Mouse (Mus musculus): Measurements from ENCODE around the gene Fbxo41.

DNA sequence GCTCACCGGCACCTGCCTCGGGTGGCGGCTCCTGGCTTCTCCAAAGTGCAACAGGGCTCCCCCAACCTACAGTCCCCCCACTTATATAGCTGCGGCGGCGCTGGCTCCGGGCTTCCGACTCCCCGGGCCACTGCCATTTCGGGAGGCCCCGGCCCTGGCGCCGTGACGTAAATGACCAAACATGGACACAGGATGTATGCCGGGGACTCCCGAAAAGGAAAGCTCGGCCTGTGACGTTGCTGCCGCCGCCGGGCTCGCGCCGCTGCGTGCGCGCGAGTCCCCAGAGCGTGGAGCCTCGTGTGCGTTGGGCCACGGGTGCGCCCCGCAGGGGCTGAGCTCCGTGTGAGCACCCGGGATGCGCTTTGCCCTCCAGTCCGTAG, 10.7 kb upstream of the Fbxo41 start, which contains the start of gene Egr4:
- no peak for TF ChIP-seq GATA1 (IDR thresholded peaks at IDR 0.05; ENCODE audit: low read length)
- no peak for TF ChIP-seq TAL1 (IDR thresholded peaks at IDR 0.05; ENCODE audit: low read length)

Measured in erythroblast, embryonic 14.5 days (primary cell).